Mouse (Mus musculus): ENCODE results near the gene Agpat3. TPM values are rescaled to one million over a fixed set of nuclear protein-coding genes. Genes with fewer than 3 reads are reported as not detected.

The Agpat3 gene
- polyA plus RNA-seq, 1 experiment from 2014 or later = 277 TPM

- Histone ChIP-seq H3K9ac (ENCODE audit: low read depth, low read length) (no peak overlapping the region), H3K4me1 (replicated peaks; ENCODE audit: control insufficient read depth, insufficient read depth, low read length) (0 out of 2 replicates have a peak, but pooled peaks cover 3% of the 10 kb centered on the region), H3K27ac (ENCODE audit: low read depth, low read length) (no peak overlapping the region), H3K36me3 (ENCODE audit: control insufficient read depth, insufficient read depth) (no peaks in the 10 kb centered on the region), H3K9me3 (ENCODE audit: control insufficient read depth) (no peaks in the 10 kb centered on the region), H3K4me3 (ENCODE audit: low read depth, low read length) (no peak overlapping the region), H3K4me2 (replicated peaks; ENCODE audit: low read depth) (no peak overlapping the region), H3K27me3 (replicated peaks; ENCODE audit: control insufficient read depth, insufficient read depth, low read length) (no peaks in the 10 kb centered on the region)
- no peak for ATAC-seq
- no peak for TF ChIP-seq CTCF (IDR thresholded peaks at IDR 0.05; ENCODE audit: low read depth)
- 86% methylated on average over 8 of the region's 8 CpGs for WGBS
These were observed 53.3 kb downstream of the Agpat3 start for GRCm38 (mm10) chr10:78298651-78299644.

- Histone ChIP-seq H3K4me1 (replicated peaks; ENCODE audit: control insufficient read depth, insufficient read depth, low read length) (0 out of 2 replicates have a peak, but pooled peaks cover 3% of the 10 kb centered on the region), H3K4me3 (ENCODE audit: low read depth, low read length) (no peak overlapping the region), H3K4me2 (replicated peaks; ENCODE audit: low read depth) (peak overlapping the region; percentile 30), H3K36me3 (ENCODE audit: control insufficient read depth, insufficient read depth) (no peaks in the 10 kb centered on the region), H3K9me3 (ENCODE audit: control insufficient read depth) (no peaks in the 10 kb centered on the region), H3K27me3 (replicated peaks; ENCODE audit: control insufficient read depth, insufficient read depth, low read length) (no peaks in the 10 kb centered on the region), H3K9ac (ENCODE audit: low read depth, low read length) (no peak overlapping the region), H3K27ac (ENCODE audit: low read depth, low read length) (peak overlapping the region; percentile 55)
- peak; percentile 32; the same call in 1 of the 2 replicates for ATAC-seq
- TF ChIP-seq CTCF (IDR thresholded peaks at IDR 0.05; ENCODE audit: low read depth) = no peak
- 62% methylated on average over 15 of the region's 15 CpGs for WGBS
These were observed 54.5 kb downstream of the Agpat3 start for GRCm38 (mm10) chr10:78297576-78298484.

GRCm38 (mm10) chr10:78296980-78297379, 55.3 kb downstream of the Agpat3 start:
- H3K36me3 ChIP-seq (ENCODE audit: control insufficient read depth, insufficient read depth) = no peaks in the 10 kb centered on the region
- no peak overlapping the region for H3K4me2 ChIP-seq (replicated peaks; ENCODE audit: low read depth)
- no peak for ATAC-seq
- no peaks in the 10 kb centered on the region for H3K9me3 ChIP-seq (ENCODE audit: control insufficient read depth)
- H3K4me1 ChIP-seq (replicated peaks; ENCODE audit: control insufficient read depth, insufficient read depth, low read length) = 0 out of 2 replicates have a peak, but pooled peaks cover 3% of the 10 kb centered on the region
- 66% methylated on average over 4 of the region's 4 CpGs for WGBS
- no peak for TF ChIP-seq CTCF (IDR thresholded peaks at IDR 0.05; ENCODE audit: low read depth)
- H3K27ac ChIP-seq (ENCODE audit: low read depth, low read length) = no peak overlapping the region
- H3K9ac ChIP-seq (ENCODE audit: low read depth, low read length) = no peak overlapping the region
- no peak overlapping the region for H3K4me3 ChIP-seq (ENCODE audit: low read depth, low read length)
- H3K27me3 ChIP-seq (replicated peaks; ENCODE audit: control insufficient read depth, insufficient read depth, low read length) = no peaks in the 10 kb centered on the region

- Histone ChIP-seq H3K36me3 (ENCODE audit: control insufficient read depth, insufficient read depth) (no peaks in the 10 kb centered on the region), H3K9me3 (ENCODE audit: control insufficient read depth) (no peaks in the 10 kb centered on the region), H3K4me3 (ENCODE audit: low read depth, low read length) (no peak overlapping the region), H3K4me1 (replicated peaks; ENCODE audit: control insufficient read depth, insufficient read depth, low read length) (0 out of 2 replicates have a peak, but pooled peaks cover 3% of the 10 kb centered on the region), H3K27ac (ENCODE audit: low read depth, low read length) (no peak overlapping the region), H3K4me2 (replicated peaks; ENCODE audit: low read depth) (no peak overlapping the region), H3K27me3 (replicated peaks; ENCODE audit: control insufficient read depth, insufficient read depth, low read length) (no peaks in the 10 kb centered on the region), H3K9ac (ENCODE audit: low read depth, low read length) (no peak overlapping the region)
- 90% methylated on average over 5 of the region's 5 CpGs for WGBS
- TF ChIP-seq CTCF (IDR thresholded peaks at IDR 0.05; ENCODE audit: low read depth) = no peak
- no peak for ATAC-seq
These were observed 55.9 kb downstream of the Agpat3 start for GRCm38 (mm10) chr10:78296371-78296770.

- no peaks in the 10 kb centered on the region for H3K27me3 ChIP-seq (replicated peaks; ENCODE audit: control insufficient read depth, insufficient read depth, low read length)
- ATAC-seq = no peak
- no peak overlapping the region for H3K9ac ChIP-seq (ENCODE audit: low read depth, low read length)
- H3K4me3 ChIP-seq (ENCODE audit: low read depth, low read length) = no peak overlapping the region
- H3K4me2 ChIP-seq (replicated peaks; ENCODE audit: low read depth) = no peak overlapping the region
- H3K9me3 ChIP-seq (ENCODE audit: control insufficient read depth) = no peaks in the 10 kb centered on the region
- no peak for TF ChIP-seq CTCF (IDR thresholded peaks at IDR 0.05; ENCODE audit: low read depth)
- 57% methylated on average over 1 of the region's 1 CpGs for WGBS
- H3K4me1 ChIP-seq (replicated peaks; ENCODE audit: control insufficient read depth, insufficient read depth, low read length) = 0 out of 2 replicates have a peak, but pooled peaks cover 3% of the 10 kb centered on the region
- no peak overlapping the region for H3K27ac ChIP-seq (ENCODE audit: low read depth, low read length)
- H3K36me3 ChIP-seq (ENCODE audit: control insufficient read depth, insufficient read depth) = no peaks in the 10 kb centered on the region
These were observed 58.7 kb downstream of the Agpat3 start for GRCm38 (mm10) chr10:78293576-78293975.

GRCm38 (mm10) chr10:78292381-78292780, 59.9 kb downstream of the Agpat3 start:
- no peak for ATAC-seq
- Histone ChIP-seq H3K27ac (ENCODE audit: low read depth, low read length) (no peak overlapping the region), H3K4me3 (ENCODE audit: low read depth, low read length) (no peak overlapping the region), H3K9ac (ENCODE audit: low read depth, low read length) (no peak overlapping the region), H3K36me3 (ENCODE audit: control insufficient read depth, insufficient read depth) (peaks cover 7% of the 10 kb centered on the region), H3K4me1 (replicated peaks; ENCODE audit: control insufficient read depth, insufficient read depth, low read length) (0 out of 2 replicates have a peak, but pooled peaks cover 3% of the 10 kb centered on the region), H3K9me3 (ENCODE audit: control insufficient read depth) (no peaks in the 10 kb centered on the region), H3K27me3 (replicated peaks; ENCODE audit: control insufficient read depth, insufficient read depth, low read length) (no peaks in the 10 kb centered on the region), H3K4me2 (replicated peaks; ENCODE audit: low read depth) (no peak overlapping the region)
- 71% methylated on average over 5 of the region's 5 CpGs for WGBS
- TF ChIP-seq CTCF (IDR thresholded peaks at IDR 0.05; ENCODE audit: low read depth) = no peak

Data from intestine, postnatal 0 days (tissue).